Mouse (Mus musculus) hindlimb bud, embryonic 11.5 days (tissue): Measurements from ENCODE around the gene Sds.
"Not testable (repeated sequence)": the region's sequence is repeated elsewhere in the genome, so short reads cannot be mapped to it uniquely, and the experiment has no call there.

ENCODE experiments used
- DNase-seq: peaks from one replicate; pipeline ENCODE4 v3.0.0-alpha.2; 2012; ENCODE audit warnings: low read depth, low spot score; ENCODE audit errors: extremely low spot score

Gene Sds

GRCm38 (mm10) chr5:120483399-120483798 is 7.1 kb downstream of the Sds start:
- no peak for DNase-seq

GRCm38 (mm10) chr5:120487844-120488243 is 11.5 kb downstream of the Sds start:
- DNase-seq: no peak

GRCm38 (mm10) chr5:120490679-120491192 is 14.4 kb downstream of the Sds start:
- no peak for DNase-seq

GRCm38 (mm10) chr5:120492437-120492836 is 16.1 kb downstream of the Sds start:
- DNase-seq: no peak

- no peak for DNase-seq
Observed at GRCm38 (mm10) chr5:120493440-120493839, 17.1 kb downstream of the Sds start.

GRCm38 (mm10) chr5:120493873-120494395 is 17.6 kb downstream of the Sds start:
- no peak for DNase-seq

GRCm38 (mm10) chr5:120495064-120495702 is 18.9 kb downstream of the Sds start:
- no peak for DNase-seq

- no peak for DNase-seq
Observed at GRCm38 (mm10) chr5:120495703-120496226, 19.4 kb downstream of the Sds start.

- DNase-seq: no peak
Observed at GRCm38 (mm10) chr5:120497071-120497470, 20.7 kb downstream of the Sds start.

- no peak for DNase-seq
Observed at GRCm38 (mm10) chr5:120499202-120499601, 22.9 kb downstream of the Sds start.

GRCm38 (mm10) chr5:120500609-120501008 is 24.3 kb downstream of the Sds start:
- DNase-seq: not testable (repeated sequence)

- DNase-seq: no peak
Observed at GRCm38 (mm10) chr5:120502147-120502621, 25.9 kb downstream of the Sds start.

GRCm38 (mm10) chr5:120502675-120503143 is 26.4 kb downstream of the Sds start:
- DNase-seq: no peak

GRCm38 (mm10) chr5:120503144-120503795 is 26.9 kb downstream of the Sds start, which contains the start of gene Plbd2:
Gene Plbd2, minus strand, starts transcription at chr5:120503625.
- peak; percentile 31 for DNase-seq

GRCm38 (mm10) chr5:120505368-120505767 is 29.0 kb downstream of the Sds start:
- peak; percentile 39 for DNase-seq

- no peak for DNase-seq
Observed at GRCm38 (mm10) chr5:120505781-120506180, 29.5 kb downstream of the Sds start.

- DNase-seq: no peak
Observed at GRCm38 (mm10) chr5:120506490-120506889, 30.2 kb downstream of the Sds start.

GRCm38 (mm10) chr5:120507311-120507710 is 31.0 kb downstream of the Sds start:
- no peak for DNase-seq

- peak; percentile 73 for DNase-seq
Observed at GRCm38 (mm10) chr5:120510982-120511642, 34.8 kb downstream of the Sds start, which contains the start of gene Slc8b1. Gene Slc8b1, plus strand, starts transcription at chr5:120511168.

- no peak for DNase-seq
Observed at GRCm38 (mm10) chr5:120511643-120512220, 35.4 kb downstream of the Sds start.
